Mouse (Mus musculus) midbrain, embryonic 16.5 days (tissue): Measurements from ENCODE around the gene Sell. TPM values are rescaled to one million over a fixed set of nuclear protein-coding genes. Genes with fewer than 3 reads are reported as not detected.

Source experiments
- ATAC-seq: fragments of 200-750 bp; cut with Nextera tagmentation; 2 replicates; pipeline ENCODE4 v1.8.0; 2017; ENCODE audit warnings: moderate TSS enrichment
- H3K27ac ChIP-seq: fragments of 300-500 bp; sonication (generic); 2 replicates; pipeline ENCODE4 v1.5.1; 2014; ENCODE audit warnings: mild to moderate bottlenecking, low read length, mixed read lengths
- H3K27me3 ChIP-seq: fragments of 300-500 bp; sonication (generic); 2 replicates; pipeline ENCODE4 v1.6.1; 2014; ENCODE audit warnings: low read depth, low read length, mixed read lengths; ENCODE audit not compliant: control insufficient read depth, insufficient read depth
- H3K36me3 ChIP-seq: fragments of 300-500 bp; sonication (generic); 2 replicates; pipeline ENCODE4 v1.6.1; 2014; ENCODE audit warnings: mild to moderate bottlenecking, low read length, moderate library complexity, mixed read lengths; ENCODE audit not compliant: control insufficient read depth, insufficient read depth
- H3K4me1 ChIP-seq: fragments of 300-500 bp; sonication (generic); 2 replicates; pipeline ENCODE4 v1.6.1; 2014; ENCODE audit warnings: mild to moderate bottlenecking, low read length, mixed read lengths; ENCODE audit not compliant: control insufficient read depth, insufficient read depth
- H3K4me2 ChIP-seq: fragments of 300-500 bp; sonication (generic); 2 replicates; pipeline ENCODE4 v1.6.1; 2014; ENCODE audit warnings: mild to moderate bottlenecking, low read length, mixed read lengths
- H3K4me3 ChIP-seq: fragments of 300-500 bp; sonication (generic); 2 replicates; pipeline ENCODE4 v1.5.1; 2014; ENCODE audit warnings: low read depth, mild to moderate bottlenecking, low read length, moderate library complexity, mixed read lengths
- H3K9ac ChIP-seq: fragments of 300-500 bp; sonication (generic); 2 replicates; pipeline ENCODE4 v1.6.1; 2014; ENCODE audit warnings: low read depth, low read length, mixed read lengths
- H3K9me3 ChIP-seq: fragments of 300-500 bp; sonication (generic); replicated peaks from 2 replicates; pipeline ENCODE4 v1.6.1; 2014; ENCODE audit warnings: mild to moderate bottlenecking, low read length, mixed read lengths; ENCODE audit not compliant: control insufficient read depth, poor library complexity, severe bottlenecking
- WGBS: fragments of 180-500 bp; shearing (Covaris S2); extraction: QIAGEN DNeasy Blood & Tissue Kit; methylation state at CpG from one replicate; pipeline ENCODE4 v1.1.7; 2014; 5-methylcytosine and 5-hydroxymethylcytosine counted together
- polyA plus RNA-seq: library from polyadenylated mRNA; unstranded; fragments of >200 nt; fragmentation: Nextera tagmentation; extraction: Ambion mirVana; gene quantifications from 2 replicates; pipeline ENCODE4 v1.2.1, GENCODE M21; 2015

Gene Sell
- polyA plus RNA-seq, 1 experiment from 2014 or later, result not detected

DNA sequence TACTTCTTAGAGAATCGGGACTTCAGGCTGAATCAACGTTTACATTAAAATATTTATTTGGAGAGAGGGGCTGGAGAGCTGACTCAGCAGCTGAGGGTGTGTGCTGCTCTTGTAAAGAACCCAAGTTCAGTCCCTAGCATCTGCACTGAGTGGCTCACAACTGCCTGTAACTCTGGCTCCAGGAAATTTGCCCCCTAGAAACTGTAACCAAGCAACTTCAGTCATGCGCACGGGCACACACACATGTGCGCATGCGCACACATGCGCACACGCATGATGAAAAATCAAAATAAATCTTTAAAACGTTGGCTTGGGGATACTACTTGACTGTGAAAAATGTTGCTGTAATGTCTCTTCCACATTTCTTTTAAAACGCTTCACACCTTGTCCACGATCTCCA, 17.3 kb downstream of the Sell start:
- Histone ChIP-seq H3K27ac (no peak overlapping the region), H3K4me1 (no peaks in the 10 kb centered on the region), H3K9me3 (no peaks in the 10 kb centered on the region), H3K4me2 (no peak overlapping the region), H3K4me3 (no peak overlapping the region), H3K9ac (no peak overlapping the region), H3K27me3 (no peaks in the 10 kb centered on the region), H3K36me3 (no peaks in the 10 kb centered on the region)
- no peak for ATAC-seq
- WGBS, result 88% methylated on average over 11 of the region's 11 CpGs

GRCm38 (mm10) chr1:164083046-164083445, 21.3 kb downstream of the Sell start:
- Histone ChIP-seq H3K27ac (no peak overlapping the region), H3K9me3 (no peaks in the 10 kb centered on the region), H3K4me3 (no peak overlapping the region), H3K36me3 (no peaks in the 10 kb centered on the region), H3K9ac (no peak overlapping the region), H3K4me1 (no peaks in the 10 kb centered on the region), H3K27me3 (no peaks in the 10 kb centered on the region), H3K4me2 (no peak overlapping the region)
- 92% methylated on average over 4 of the region's 4 CpGs for whole genome bisulfite sequencing
- no peak for ATAC-seq

DNA sequence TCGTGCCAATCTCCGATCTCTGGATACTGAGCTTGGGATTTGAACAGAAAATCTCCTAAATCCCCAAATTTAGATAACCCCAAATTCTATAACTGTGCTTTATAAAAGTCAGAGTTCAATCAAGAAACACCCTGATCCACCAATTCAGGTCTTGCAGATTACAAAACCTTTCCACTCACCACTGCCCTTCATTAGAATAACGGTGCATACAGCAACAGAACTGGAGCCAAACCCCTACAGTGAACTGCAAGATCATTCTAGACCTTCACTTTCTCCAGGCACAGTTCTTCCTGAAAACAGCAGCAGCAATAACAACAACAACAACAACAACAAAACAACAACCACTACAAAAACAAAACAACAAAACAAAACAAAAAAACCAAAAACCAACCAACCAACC, 25.0 kb downstream of the Sell start:
- WGBS, result 85% methylated on average over 3 of the region's 3 CpGs

DNA sequence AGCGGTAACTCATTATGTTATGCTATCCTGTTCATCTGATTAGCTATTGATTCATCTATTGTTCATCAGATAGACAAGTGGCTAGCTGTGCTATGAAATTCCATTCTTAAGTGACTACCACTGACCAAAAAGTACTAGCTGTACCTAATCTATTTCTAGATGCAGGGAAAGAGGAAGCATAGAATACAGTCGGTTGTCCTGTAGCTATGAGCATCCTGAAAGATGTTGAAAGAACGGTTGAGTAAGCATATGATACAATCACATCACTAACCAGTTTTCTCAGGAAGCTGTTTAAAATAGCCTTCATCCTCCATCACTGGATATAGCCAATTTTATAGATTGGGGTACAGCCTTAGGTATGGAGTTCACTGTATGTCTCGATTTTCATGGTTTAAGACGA, 26.1 kb downstream of the Sell start:
- Histone ChIP-seq H3K27ac (no peak overlapping the region), H3K9ac (no peak overlapping the region), H3K36me3 (no peaks in the 10 kb centered on the region), H3K4me1 (no peaks in the 10 kb centered on the region), H3K9me3 (no peaks in the 10 kb centered on the region), H3K4me3 (no peak overlapping the region), H3K27me3 (no peaks in the 10 kb centered on the region), H3K4me2 (no peak overlapping the region)
- no peak for ATAC-seq
- 95% methylated on average over 5 of the region's 5 CpGs for WGBS

More for the DNA sequence above, 25.0 kb downstream of the Sell start:
- Histone ChIP-seq H3K36me3 (no peaks in the 10 kb centered on the region), H3K4me3 (no peak overlapping the region), H3K27ac (no peak overlapping the region), H3K27me3 (no peaks in the 10 kb centered on the region), H3K4me2 (no peak overlapping the region), H3K9me3 (no peaks in the 10 kb centered on the region), H3K4me1 (no peaks in the 10 kb centered on the region), H3K9ac (no peak overlapping the region)
- ATAC-seq, result no peak

DNA sequence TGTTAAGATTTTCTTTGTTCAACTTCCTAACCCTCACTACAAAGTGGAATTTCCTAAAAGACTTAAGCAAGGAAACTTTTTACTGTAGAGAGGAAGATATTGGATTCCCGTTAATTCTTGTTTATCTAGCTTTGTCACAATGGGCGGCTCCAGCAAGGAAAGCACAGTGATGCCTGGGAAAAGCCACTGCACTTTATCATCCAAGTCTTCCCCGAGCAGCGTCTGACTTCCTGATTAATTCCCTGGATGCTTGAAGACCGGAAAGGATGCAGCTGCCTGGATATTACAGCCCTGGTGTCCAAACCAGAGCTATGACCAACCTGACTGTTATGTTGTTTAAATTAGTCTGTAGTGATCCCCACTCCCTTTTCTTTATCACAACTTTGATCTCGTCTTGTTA, 35.0 kb downstream of the Sell start:
- ATAC-seq, result no peak
- H3K36me3 ChIP-seq, result no peaks in the 10 kb centered on the region
- H3K4me2 ChIP-seq, result no peak overlapping the region
- H3K27ac ChIP-seq, result no peak overlapping the region
- H3K4me3 ChIP-seq, result no peak overlapping the region
- H3K27me3 ChIP-seq, result no peaks in the 10 kb centered on the region
- no peaks in the 10 kb centered on the region for H3K4me1 ChIP-seq
- H3K9me3 ChIP-seq, result no peaks in the 10 kb centered on the region
- no peak overlapping the region for H3K9ac ChIP-seq
- WGBS, result 75% methylated on average over 6 of the region's 6 CpGs

GRCm38 (mm10) chr1:164097911-164098310, 36.1 kb downstream of the Sell start:
- ATAC-seq, result no peak
- Histone ChIP-seq H3K36me3 (no peaks in the 10 kb centered on the region), H3K27me3 (no peaks in the 10 kb centered on the region), H3K4me3 (no peak overlapping the region), H3K9me3 (no peaks in the 10 kb centered on the region), H3K27ac (no peak overlapping the region), H3K4me2 (no peak overlapping the region), H3K9ac (no peak overlapping the region), H3K4me1 (no peaks in the 10 kb centered on the region)
- WGBS, result 91% methylated on average over 2 of the region's 2 CpGs

DNA sequence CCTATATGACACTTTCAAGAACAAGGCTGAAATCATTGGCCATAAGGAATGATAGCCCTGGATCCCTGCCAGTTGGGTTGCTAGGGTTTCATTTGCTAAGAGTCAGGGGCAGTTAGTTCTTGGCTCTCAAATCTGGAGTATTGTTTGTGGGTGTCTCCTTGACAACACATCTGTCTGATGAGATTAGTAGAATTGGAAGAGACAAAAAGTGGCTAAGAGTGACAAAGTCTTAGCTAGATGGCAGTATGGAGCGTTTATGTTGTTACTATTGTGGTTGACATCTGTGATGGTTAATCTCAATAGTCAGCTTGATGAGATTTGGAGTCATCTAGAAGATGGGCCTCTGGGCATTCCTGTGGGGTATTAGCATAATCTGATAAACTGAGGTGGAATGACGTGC, 36.6 kb downstream of the Sell start:
- Histone ChIP-seq H3K9ac (no peak overlapping the region), H3K27ac (no peak overlapping the region), H3K27me3 (no peaks in the 10 kb centered on the region), H3K4me1 (no peaks in the 10 kb centered on the region), H3K4me2 (no peak overlapping the region), H3K4me3 (no peak overlapping the region), H3K9me3 (no peaks in the 10 kb centered on the region), H3K36me3 (no peaks in the 10 kb centered on the region)
- no peak for ATAC-seq
- WGBS, result 63% methylated on average over 2 of the region's 2 CpGs

GRCm38 (mm10) chr1:164109763-164110162, 48.0 kb downstream of the Sell start:
- H3K4me3 ChIP-seq, result no peak overlapping the region
- no peaks in the 10 kb centered on the region for H3K36me3 ChIP-seq
- H3K9me3 ChIP-seq, result no peaks in the 10 kb centered on the region
- 81% methylated on average over 2 of the region's 2 CpGs for WGBS
- ATAC-seq, result no peak
- no peak overlapping the region for H3K4me2 ChIP-seq
- H3K9ac ChIP-seq, result no peak overlapping the region
- H3K27ac ChIP-seq, result no peak overlapping the region
- no peaks in the 10 kb centered on the region for H3K4me1 ChIP-seq
- no peaks in the 10 kb centered on the region for H3K27me3 ChIP-seq

DNA sequence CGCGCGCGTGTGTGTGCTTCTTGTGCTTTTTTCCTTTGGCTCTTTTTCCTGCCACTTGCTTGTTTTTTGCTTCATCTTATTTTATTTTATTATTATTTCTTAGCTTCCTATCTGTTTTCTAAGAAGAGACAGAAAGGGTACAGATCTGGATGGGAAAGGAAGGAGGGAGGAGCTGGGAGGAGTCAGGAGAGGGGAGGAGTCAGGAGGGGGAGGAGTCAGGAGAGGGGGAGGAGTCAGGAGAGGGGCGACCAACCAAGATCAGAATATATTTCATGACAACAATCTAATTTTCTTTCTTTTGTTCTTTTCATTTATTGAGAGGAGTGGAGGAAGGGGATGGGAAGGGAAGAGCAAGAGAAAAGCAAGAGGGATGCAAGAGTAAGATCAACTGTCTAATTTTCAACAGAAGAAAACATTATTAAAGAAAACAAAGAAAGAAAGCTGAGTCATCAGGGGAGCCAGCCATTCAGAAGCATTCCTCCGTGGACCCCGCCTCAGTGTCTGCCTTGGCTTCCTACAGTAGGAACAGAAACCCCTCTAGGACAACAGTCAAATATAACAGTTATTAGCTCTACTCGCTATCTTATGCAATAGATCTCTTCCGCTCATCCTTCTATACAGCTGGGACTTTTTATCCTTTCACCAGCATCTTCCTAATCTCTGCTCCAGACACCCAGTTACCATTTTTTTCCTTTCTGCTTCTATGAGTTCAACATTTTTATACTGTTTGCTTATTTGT, 49.0 kb downstream of the Sell start:
- Histone ChIP-seq H3K9ac (no peak overlapping the region), H3K4me1 (no peaks in the 10 kb centered on the region), H3K4me3 (no peak overlapping the region), H3K27ac (no peak overlapping the region), H3K9me3 (no peaks in the 10 kb centered on the region), H3K36me3 (no peaks in the 10 kb centered on the region), H3K27me3 (no peaks in the 10 kb centered on the region), H3K4me2 (no peak overlapping the region)
- WGBS, result 93% methylated on average over 9 of the region's 9 CpGs
- ATAC-seq, result no peak
